Mouse (Mus musculus): ENCODE measurements around the gene Ntn1. TPM values are rescaled to one million over a fixed set of nuclear protein-coding genes. Genes with fewer than 3 reads are reported as not detected.
A peak's percentile ranks its signal among the peaks of the same experiment; 100 is the strongest.

Gene Ntn1
- polyA plus RNA-seq, 1 experiment from 2014 or later = 67.1 TPM

DNA sequence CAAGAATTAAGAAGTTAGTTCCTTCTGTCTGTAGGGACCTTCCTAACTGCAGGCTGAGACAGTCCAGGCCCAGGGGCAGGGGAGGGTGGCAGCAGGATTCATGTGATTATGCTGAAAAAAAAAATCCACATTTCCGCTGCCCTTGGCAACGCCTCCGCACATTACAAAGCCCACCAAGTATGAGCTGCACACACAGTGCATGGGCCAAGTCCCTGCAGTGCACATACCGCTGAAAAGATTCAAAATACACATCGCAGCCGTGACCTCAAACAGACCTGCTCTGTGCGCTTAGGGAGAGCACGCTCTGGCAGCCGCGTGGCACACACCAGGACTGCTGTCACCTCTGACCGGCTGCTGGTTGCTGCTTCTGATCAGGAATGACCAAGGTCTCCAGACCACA lies 184.6 kb downstream of the Ntn1 start:
- no peaks in the 10 kb centered on the region for H3K27me3 ChIP-seq
- TF ChIP-seq CTCF (IDR thresholded peaks at IDR 0.05) = no peak
- no peak for ATAC-seq
- in situ Hi-C loops (cut with MboI; ENCODE audit: low pct_unique_long_range_greater_than_20kb) = no loop called here
- no peak for DNase-seq (ENCODE audit: low read depth, low spot score)
- ChIA-PET CTCF (no interaction called here), POLR2A (no interaction called here)

DNA sequence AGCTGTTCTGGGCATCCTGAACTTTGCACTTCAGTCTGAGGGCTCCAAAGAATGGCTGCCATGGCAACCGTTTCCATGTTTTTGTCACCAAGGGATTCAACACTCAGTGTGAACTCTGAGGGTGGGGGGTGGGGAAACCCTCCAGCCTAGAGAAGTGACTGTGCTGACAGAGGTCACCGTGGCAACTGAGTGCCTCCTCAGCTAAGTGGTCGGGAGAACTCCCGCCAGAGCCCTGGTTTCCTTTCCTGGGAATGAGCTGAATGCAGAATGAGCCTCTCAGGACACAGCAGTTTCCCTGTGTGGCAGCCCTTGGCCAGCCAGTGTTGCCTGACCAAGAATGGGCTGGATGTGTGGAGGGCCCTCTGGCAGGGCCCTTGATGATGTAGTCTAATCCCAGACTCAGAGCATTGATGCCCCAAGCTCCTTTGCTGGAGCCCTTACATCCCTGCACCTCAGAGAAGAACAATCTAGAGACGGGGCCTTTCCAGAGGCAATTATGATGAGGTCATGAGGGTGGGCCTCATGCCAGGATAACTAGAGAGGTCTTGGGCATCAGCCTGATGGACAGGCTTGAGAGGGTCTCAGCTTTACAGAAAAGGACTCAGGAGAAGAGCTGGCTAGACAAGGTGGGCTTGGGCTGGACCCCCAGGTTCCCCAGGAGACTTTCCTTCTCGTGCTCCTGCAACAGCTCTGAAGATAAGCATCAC lies 185.3 kb downstream of the Ntn1 start:
- ChIA-PET CTCF (no interaction called here), POLR2A (interaction anchor here (0.9 kb wide), 1 partner anchor 38 kb away, joined by 3 read pairs; no protein-coding TSS in a partner anchor)
- no peaks in the 10 kb centered on the region for H3K27me3 ChIP-seq
- in situ Hi-C loops (cut with MboI; ENCODE audit: low pct_unique_long_range_greater_than_20kb) = no loop called here
- no peak for DNase-seq (ENCODE audit: low read depth, low spot score)
- TF ChIP-seq CTCF (IDR thresholded peaks at IDR 0.05) = no peak
- no peak for ATAC-seq

- CTCF ChIA-PET = no interaction called here
- in situ Hi-C loops (cut with MboI; ENCODE audit: low pct_unique_long_range_greater_than_20kb) = loop anchor here (5.0 kb wide), 1 partner anchor 193 kb away; no protein-coding TSS in a partner anchor
- no peaks in the 10 kb centered on the region for H3K27me3 ChIP-seq
- ATAC-seq (no peak), DNase-seq (ENCODE audit: low read depth, low spot score) (no peak)
- POLR2A ChIA-PET = interaction anchor here (0.9 kb wide), 1 partner anchor 39 kb away, joined by 3 read pairs; no protein-coding TSS in a partner anchor
- no peak for TF ChIP-seq CTCF (IDR thresholded peaks at IDR 0.05)
Observed at GRCm38 (mm10) chr11:68214496-68215205, 186.0 kb downstream of the Ntn1 start.

- no peaks in the 10 kb centered on the region for H3K27me3 ChIP-seq
- no peak for DNase-seq (ENCODE audit: low read depth, low spot score)
- in situ Hi-C loops (cut with MboI; ENCODE audit: low pct_unique_long_range_greater_than_20kb) = loop anchor here (5.0 kb wide), 1 partner anchor 193 kb away; no protein-coding TSS in a partner anchor
- no peak for TF ChIP-seq CTCF (IDR thresholded peaks at IDR 0.05)
- ChIA-PET POLR2A (no interaction called here), CTCF (no interaction called here)
- ATAC-seq = no peak
Observed at GRCm38 (mm10) chr11:68213896-68214295, 186.7 kb downstream of the Ntn1 start.

GRCm38 (mm10) chr11:68211924-68212578 lies 188.6 kb downstream of the Ntn1 start:
- in situ Hi-C loops (cut with MboI; ENCODE audit: low pct_unique_long_range_greater_than_20kb) = loop anchor here (5.0 kb wide), 1 partner anchor 195 kb away; no protein-coding TSS in a partner anchor
- DNase-seq (ENCODE audit: low read depth, low spot score) (no peak), ATAC-seq (peak; percentile 22)
- H3K27me3 ChIP-seq = no peaks in the 10 kb centered on the region
- ChIA-PET CTCF (interaction anchor here (1.3 to 2.6 kb wide), 3 partner anchors 10 to 92 kb away, joined by 3 to 10 read pairs (median 5); no protein-coding TSS in a partner anchor), POLR2A (no interaction called here)
- no peak for TF ChIP-seq CTCF (IDR thresholded peaks at IDR 0.05)

DNA sequence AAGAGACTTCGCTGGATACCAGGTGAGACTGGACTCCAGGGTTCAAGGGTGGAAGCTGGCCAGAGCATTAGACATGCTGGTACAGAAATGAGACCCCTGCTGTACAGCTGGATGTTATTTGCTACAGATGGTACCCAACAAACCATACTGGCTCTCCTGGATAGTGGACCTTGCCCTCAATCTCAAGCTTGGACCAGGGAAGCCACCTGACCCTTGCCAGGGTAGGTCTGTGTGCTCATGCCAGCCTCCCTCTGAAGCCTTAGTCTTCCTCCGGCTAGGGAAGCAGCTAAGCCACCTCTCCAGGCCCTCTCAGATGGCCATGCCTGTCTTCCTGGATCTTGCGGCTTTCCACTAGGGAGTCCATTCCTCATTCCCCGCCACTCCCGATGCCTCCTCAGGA lies 189.9 kb downstream of the Ntn1 start:
- ChIA-PET POLR2A (no interaction called here), CTCF (interaction anchor here (1.3 to 2.6 kb wide), 2 partner anchors 8 to 80 kb away, joined by 3 to 10 read pairs; no protein-coding TSS in a partner anchor)
- ATAC-seq = no peak
- no peaks in the 10 kb centered on the region for H3K27me3 ChIP-seq
- in situ Hi-C loops (cut with MboI; ENCODE audit: low pct_unique_long_range_greater_than_20kb) = loop anchor here (5.0 kb wide), 1 partner anchor 197 kb away; no protein-coding TSS in a partner anchor
- no peak for TF ChIP-seq CTCF (IDR thresholded peaks at IDR 0.05)
- no peak for DNase-seq (ENCODE audit: low read depth, low spot score)

GRCm38 (mm10) chr11:68209506-68209905 lies 191.1 kb downstream of the Ntn1 start:
- no peaks in the 10 kb centered on the region for H3K27me3 ChIP-seq
- ATAC-seq = no peak
- TF ChIP-seq CTCF (IDR thresholded peaks at IDR 0.05) = no peak
- ChIA-PET POLR2A (no interaction called here), CTCF (no interaction called here)
- in situ Hi-C loops (cut with MboI; ENCODE audit: low pct_unique_long_range_greater_than_20kb) = loop anchor here (10.0 kb wide), 1 partner anchor 205 kb away; no protein-coding TSS in a partner anchor
- no peak for DNase-seq (ENCODE audit: low read depth, low spot score)

DNA sequence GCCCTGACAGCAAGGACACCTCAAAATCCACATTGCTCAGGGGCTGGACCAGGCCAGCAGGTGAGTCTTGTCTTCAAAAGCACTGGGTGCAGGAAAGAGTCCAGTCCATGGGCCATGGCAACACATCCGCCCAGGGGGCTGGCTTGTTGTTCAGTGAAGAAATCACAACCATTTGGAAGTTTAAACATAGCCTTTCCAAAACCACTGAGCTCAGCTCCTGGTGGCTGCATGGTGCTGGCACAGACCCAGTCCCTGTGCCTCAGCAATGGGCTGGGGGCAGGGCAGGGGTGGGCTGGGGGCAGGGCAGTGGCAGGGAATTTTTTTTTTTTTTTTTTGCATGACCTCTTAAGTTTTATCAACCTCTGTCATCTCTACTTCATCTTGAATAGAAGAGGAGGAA lies 192.0 kb downstream of the Ntn1 start:
- POLR2A ChIA-PET = no interaction called here
- H3K27me3 ChIP-seq = no peaks in the 10 kb centered on the region
- CTCF ChIA-PET = interaction anchor here (1.1 kb wide), 2 partner anchors 14 to 233 kb away, joined by 3 read pairs; no protein-coding TSS in a partner anchor
- in situ Hi-C loops (cut with MboI; ENCODE audit: low pct_unique_long_range_greater_than_20kb) = loop anchor here (10.0 kb wide), 1 partner anchor 204 kb away; no protein-coding TSS in a partner anchor
- TF ChIP-seq CTCF (IDR thresholded peaks at IDR 0.05) = no peak
- ATAC-seq (no peak), DNase-seq (ENCODE audit: low read depth, low spot score) (no peak)

DNA sequence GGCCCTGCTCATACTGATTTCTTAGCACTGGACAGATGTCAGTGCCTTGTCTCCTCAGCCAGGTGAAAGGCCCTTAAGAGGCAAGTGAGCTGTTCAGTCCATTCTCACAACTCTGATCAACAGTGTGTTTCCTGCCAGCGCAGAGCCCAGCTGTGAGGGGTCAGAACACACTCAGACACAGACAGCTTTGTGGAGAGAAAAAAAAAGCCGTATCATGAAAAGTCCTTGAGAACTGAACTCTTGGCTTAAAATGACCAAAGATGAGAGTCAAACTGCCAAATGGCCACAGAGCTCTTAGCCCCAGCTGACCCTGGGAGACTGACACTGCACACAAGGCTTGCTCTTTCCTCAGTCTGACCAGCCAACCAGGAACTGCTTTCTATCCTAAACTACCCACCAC lies 192.6 kb downstream of the Ntn1 start:
- H3K27me3 ChIP-seq = no peaks in the 10 kb centered on the region
- in situ Hi-C loops (cut with MboI; ENCODE audit: low pct_unique_long_range_greater_than_20kb) = loop anchor here (10.0 kb wide), 1 partner anchor 203 kb away; no protein-coding TSS in a partner anchor
- ChIA-PET CTCF (interaction anchor here (1.1 kb wide), 2 partner anchors 13 to 232 kb away, joined by 3 read pairs; no protein-coding TSS in a partner anchor), POLR2A (interaction anchor here (0.6 kb wide), 1 partner anchor 210 kb away, joined by 7 read pairs; no protein-coding TSS in a partner anchor)
- DNase-seq (ENCODE audit: low read depth, low spot score) (no peak), ATAC-seq (no peak)
- no peak for TF ChIP-seq CTCF (IDR thresholded peaks at IDR 0.05)

DNA sequence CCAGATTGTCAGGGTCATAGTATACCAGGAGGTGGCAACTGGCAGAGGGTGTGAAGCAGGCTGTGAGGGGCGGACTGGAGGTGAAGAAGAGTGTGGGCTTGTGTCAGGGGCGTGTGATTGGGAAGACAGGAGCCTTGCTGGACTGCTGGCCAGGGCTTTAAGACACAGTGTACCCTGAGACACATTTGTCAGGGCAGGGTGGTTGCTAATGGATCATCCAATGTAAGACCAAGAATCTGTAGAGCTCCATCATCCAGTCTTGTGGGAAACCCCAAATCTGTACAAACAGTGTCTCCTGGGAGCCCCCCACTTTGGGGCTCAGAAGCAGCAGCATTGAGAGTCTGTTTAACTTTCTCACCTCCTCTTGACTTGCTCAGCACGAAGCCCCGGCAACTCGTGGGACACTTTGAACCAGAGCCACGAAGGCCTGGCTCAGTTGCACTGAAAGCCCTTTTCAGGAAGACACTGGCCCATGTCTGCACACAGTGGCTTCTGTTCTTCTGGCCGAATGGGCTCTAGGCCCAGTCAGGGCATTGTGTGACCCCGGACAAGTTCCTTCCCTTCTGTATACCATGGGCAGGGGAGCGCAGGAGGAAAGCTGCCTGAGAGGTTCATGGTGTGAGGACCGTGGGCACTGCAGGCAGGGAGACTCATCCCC lies 194.9 kb downstream of the Ntn1 start:
- CTCF ChIA-PET = no interaction called here
- DNase-seq (ENCODE audit: low read depth, low spot score) (no peak), ATAC-seq (no peak)
- POLR2A ChIA-PET = no interaction called here
- in situ Hi-C loops (cut with MboI; ENCODE audit: low pct_unique_long_range_greater_than_20kb) = loop anchor here (10.0 kb wide), 1 partner anchor 201 kb away; no protein-coding TSS in a partner anchor
- no peak for TF ChIP-seq CTCF (IDR thresholded peaks at IDR 0.05)
- H3K27me3 ChIP-seq = no peaks in the 10 kb centered on the region
